Mouse (Mus musculus): ENCODE results near the gene Egfl7.

The Egfl7 gene

DNA sequence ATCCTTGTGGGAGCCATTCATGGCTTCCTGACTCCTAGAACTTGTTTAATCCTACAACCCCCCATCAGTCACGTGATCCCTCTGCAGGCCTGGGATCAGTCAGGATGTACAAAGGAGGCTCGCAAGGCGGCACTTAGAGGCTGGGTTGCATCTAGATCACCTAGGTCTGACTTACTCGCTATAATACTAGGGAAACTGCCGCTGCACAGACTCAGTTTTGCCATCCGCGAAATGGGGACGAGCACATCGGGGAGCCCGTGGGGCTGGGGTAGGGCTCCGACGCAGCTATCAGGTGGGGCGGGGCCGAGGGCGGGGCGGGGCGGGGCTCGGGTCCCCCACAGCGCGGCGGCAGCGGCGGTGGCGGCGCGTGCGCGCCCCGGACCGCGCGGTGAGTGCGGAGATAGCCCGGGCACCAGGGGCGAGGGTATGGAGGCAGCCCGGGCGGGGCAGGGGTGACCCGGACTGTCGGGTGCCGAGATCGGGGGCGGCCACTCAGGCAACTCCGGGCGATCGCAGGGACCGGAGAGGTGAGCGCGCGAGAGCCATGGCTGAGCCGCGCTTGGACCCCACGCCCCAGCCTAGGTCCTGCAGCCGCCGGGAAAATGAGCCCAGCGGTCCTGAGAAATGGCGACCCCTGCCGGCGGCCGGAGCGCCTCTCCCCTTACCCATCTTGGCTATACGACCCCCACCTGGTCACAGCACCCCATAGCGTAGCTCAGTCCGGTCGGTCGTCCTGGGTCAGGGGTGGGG is 6.7 kb downstream of the Egfl7 start, which contains the start of gene Gm20532:
TSS of gene Gm20532 (plus strand) at position 346 of the 750 bp plus-strand sequence.
- in situ Hi-C loops (cut with MboI; ENCODE audit: low pct_unique_long_range_greater_than_20kb in 1 of 2, low sequenced_read_pairs in 2 of 2, unreplicated experiment in 1 of 2): no loop called here

GRCm38 (mm10) chr2:26587044-26587405 is 7.2 kb downstream of the Egfl7 start:
- in situ Hi-C loops (cut with MboI; ENCODE audit: low pct_unique_long_range_greater_than_20kb in 1 of 2, low sequenced_read_pairs in 2 of 2, unreplicated experiment in 1 of 2): no loop called here

GRCm38 (mm10) chr2:26588573-26588972 is 8.8 kb downstream of the Egfl7 start:
- in situ Hi-C loops (cut with MboI; ENCODE audit: low pct_unique_long_range_greater_than_20kb in 1 of 2, low sequenced_read_pairs in 2 of 2, unreplicated experiment in 1 of 2): no loop called here

GRCm38 (mm10) chr2:26589284-26589683 is 9.5 kb downstream of the Egfl7 start:
- in situ Hi-C loops (cut with MboI; ENCODE audit: low pct_unique_long_range_greater_than_20kb in 1 of 2, low sequenced_read_pairs in 2 of 2, unreplicated experiment in 1 of 2): no loop called here

DNA sequence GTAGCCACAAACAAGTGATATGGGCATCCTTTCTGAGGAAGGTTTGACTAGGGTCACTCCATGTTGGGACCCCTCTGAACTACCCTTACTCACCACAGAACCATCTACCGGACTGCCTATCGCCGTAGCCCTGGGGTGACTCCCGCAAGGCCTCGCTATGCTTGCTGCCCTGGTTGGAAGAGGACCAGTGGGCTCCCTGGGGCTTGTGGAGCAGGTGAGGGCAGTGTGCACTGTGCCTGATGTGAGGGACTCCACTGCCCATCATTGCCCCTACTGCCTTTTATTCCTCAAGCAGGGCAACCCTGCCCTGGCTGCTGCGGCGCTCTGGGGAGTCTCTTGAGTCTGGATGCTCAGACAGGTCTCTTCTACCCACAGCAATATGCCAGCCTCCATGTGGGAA is 10.5 kb downstream of the Egfl7 start:
- in situ Hi-C loops (cut with MboI; ENCODE audit: low pct_unique_long_range_greater_than_20kb in 1 of 2, low sequenced_read_pairs in 2 of 2, unreplicated experiment in 1 of 2): no loop called here

DNA sequence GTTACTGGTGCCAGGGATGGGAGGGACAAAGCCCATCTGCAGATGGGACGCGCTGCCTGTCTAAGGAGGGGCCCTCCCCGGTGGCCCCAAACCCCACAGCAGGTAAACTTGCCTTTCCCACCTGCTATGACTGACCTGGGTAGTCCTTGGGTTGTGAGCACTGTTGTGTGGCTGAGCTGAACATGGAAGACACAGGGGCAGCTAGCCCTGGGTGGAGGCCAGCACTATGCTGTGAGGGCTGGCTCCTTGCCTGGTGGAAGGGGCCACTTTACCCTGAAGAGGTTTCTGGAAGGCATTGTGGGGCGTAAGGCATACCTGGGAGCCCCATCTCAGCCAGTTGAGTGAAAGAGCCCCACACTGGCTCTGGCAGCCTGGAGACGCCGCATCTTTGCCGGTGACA is 11.1 kb downstream of the Egfl7 start:
- in situ Hi-C loops (cut with MboI; ENCODE audit: low pct_unique_long_range_greater_than_20kb in 1 of 2, low sequenced_read_pairs in 2 of 2, unreplicated experiment in 1 of 2): no loop called here

DNA sequence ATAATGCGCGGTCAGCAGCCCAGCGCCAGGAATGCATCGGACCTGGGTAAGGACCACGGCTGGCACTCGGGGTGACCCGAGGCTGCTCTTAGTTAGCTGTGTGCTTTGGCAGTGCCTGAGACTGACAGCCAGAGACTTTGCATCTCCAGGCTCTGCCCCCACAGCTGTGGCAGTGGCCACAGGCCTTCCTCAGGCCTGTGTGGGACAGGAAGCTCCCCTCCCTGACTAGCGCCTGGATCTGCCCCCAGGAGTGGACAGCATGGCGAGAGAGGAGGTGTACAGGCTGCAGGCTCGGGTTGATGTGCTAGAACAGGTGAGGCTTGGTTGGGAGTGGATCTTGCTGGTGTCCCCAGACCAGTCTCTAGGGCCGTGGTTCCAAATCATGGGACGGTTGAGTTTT is 11.6 kb downstream of the Egfl7 start:
- in situ Hi-C loops (cut with MboI; ENCODE audit: low pct_unique_long_range_greater_than_20kb in 1 of 2, low sequenced_read_pairs in 2 of 2, unreplicated experiment in 1 of 2): no loop called here

- in situ Hi-C loops (cut with MboI; ENCODE audit: low pct_unique_long_range_greater_than_20kb in 1 of 2, low sequenced_read_pairs in 2 of 2, unreplicated experiment in 1 of 2): no loop called here
These were observed 13.6 kb downstream of the Egfl7 start for GRCm38 (mm10) chr2:26593211-26594021.

DNA sequence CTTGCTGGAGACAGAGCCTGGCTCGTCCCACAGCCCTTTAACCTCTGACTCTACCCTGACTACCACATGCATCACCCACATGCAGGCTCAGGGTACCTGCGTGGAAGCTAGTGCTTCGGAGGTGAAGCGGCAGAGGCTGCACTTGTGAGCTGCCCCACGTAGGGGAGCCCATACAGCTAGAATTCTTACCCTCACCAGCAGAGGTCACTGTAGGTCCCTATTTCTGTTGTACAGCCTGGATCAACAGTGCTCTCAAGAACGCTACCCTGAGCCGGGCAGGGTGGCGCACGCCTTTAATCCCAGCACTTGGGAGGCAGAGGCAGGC is 14.2 kb downstream of the Egfl7 start:
- in situ Hi-C loops (cut with MboI; ENCODE audit: low pct_unique_long_range_greater_than_20kb in 1 of 2, low sequenced_read_pairs in 2 of 2, unreplicated experiment in 1 of 2): no loop called here

DNA sequence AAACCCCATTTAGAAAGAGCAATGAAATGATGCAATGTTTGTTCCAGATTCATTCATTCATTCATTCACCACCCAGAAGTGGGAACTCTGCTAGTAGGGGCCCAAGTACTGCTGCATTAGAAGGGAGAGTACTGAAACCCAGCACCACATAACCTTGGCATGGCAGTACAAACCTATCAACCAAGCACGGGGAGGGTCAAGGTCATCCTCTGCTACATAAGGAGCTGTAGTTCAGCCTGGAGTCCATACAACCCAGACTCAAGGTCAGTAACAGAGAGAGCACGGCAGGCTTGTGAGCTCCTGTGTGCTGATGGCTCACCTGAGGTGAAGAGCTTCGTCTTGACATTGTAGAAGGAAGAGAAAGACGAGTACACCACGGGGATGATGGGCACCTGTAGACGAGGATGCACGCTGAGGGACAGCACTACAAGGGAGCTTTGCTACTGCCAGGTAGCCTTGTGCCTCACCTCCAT is 14.7 kb downstream of the Egfl7 start:
- in situ Hi-C loops (cut with MboI; ENCODE audit: low pct_unique_long_range_greater_than_20kb in 1 of 2, low sequenced_read_pairs in 2 of 2, unreplicated experiment in 1 of 2): no loop called here

DNA sequence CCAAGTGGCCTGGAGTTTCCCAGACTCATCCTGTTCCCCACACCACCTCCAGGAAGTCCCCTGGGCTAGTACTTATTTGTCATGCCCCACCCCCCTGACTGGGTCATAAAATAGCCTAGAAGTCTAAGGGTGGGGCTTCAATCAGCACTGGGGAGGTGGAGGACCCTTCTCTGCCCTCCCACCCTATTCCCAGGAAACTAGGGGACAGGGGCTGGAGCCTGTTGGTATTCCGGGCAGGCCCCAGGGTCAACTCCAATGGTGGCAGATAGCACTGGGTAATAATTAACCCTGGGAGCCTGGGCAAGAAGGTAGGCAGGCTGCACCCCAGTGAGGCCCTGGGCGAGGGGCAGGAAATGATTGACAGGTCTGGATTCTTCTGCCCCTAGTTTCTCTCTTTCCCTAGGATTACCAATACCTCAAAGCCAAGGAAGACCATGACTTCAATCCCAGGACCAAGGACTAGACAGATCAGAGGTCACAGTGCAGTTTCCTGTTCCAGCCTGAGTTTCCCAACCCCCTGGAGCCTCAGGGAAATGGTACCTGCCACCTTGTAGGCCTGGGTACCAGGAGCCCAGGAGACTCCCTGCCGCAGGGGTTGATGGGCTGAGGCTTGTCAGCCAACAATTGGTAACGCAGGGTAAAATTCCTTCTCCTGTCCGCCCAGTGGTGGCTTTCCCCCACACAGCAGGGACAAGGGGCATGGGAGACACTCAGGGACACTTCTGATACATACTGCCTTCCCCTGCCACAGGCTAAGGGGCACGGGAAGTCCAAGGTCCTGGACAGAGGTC is 15.3 kb downstream of the Egfl7 start:
- in situ Hi-C loops (cut with MboI; ENCODE audit: low pct_unique_long_range_greater_than_20kb in 1 of 2, low sequenced_read_pairs in 2 of 2, unreplicated experiment in 1 of 2): no loop called here

DNA sequence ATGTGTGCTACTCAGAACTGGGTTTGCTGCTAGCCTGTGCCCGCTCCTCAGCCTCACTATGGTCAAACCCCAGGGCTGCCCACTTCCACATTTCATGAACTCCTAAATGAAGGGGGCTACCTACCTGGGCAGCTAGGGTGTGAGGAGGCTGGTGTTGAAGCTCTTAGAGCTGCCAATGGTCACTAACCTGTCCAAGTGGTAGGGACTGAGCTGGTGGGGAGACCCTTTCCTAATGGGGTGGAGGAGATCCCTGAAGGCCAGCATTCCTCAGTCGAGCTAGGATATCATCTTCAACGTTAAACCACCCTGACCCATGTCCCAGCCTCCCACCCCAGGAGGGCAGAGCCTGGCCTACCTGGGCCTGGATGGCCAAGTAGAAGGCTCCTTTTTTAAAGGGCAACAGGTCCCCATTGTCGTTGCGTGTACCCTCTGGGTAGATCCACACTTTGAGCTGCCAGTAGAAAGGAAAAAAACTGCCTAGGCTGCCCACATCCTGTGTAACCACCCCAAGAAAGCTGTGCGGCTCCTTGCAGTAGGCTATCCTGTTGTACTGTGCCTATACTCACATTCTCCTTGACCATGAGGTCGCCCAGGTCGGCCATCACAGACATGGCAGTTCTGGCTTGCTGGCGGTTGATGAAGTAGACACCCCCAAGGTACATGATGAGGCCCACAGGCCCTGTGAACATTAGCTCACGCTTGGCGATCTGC is 16.1 kb downstream of the Egfl7 start:
- in situ Hi-C loops (cut with MboI; ENCODE audit: low pct_unique_long_range_greater_than_20kb in 1 of 2, low sequenced_read_pairs in 2 of 2, unreplicated experiment in 1 of 2): no loop called here

- in situ Hi-C loops (cut with MboI; ENCODE audit: low pct_unique_long_range_greater_than_20kb in 1 of 2, low sequenced_read_pairs in 2 of 2, unreplicated experiment in 1 of 2): no loop called here
These were observed 17.1 kb downstream of the Egfl7 start for GRCm38 (mm10) chr2:26596898-26597297.

DNA sequence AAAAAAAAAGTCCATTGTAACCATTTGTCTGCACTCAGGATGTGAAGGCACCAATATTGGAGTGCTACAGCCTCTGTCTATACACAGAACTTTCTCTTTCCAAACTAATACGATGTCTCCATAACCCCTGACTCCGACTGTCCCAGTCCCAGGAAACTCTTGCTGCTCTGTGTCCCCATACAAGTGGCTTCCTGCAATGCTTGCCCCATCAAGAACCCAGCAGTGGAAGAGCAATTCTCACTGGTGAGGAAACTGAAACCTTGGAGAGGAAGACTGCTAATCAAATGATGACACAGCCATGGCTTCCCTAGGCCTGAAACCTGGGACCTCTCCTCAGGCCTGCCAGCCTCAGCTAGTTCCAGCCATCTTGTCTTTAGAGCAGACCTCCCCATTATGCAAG is 18.0 kb downstream of the Egfl7 start:
- in situ Hi-C loops (cut with MboI; ENCODE audit: low pct_unique_long_range_greater_than_20kb in 1 of 2, low sequenced_read_pairs in 2 of 2, unreplicated experiment in 1 of 2): no loop called here

DNA sequence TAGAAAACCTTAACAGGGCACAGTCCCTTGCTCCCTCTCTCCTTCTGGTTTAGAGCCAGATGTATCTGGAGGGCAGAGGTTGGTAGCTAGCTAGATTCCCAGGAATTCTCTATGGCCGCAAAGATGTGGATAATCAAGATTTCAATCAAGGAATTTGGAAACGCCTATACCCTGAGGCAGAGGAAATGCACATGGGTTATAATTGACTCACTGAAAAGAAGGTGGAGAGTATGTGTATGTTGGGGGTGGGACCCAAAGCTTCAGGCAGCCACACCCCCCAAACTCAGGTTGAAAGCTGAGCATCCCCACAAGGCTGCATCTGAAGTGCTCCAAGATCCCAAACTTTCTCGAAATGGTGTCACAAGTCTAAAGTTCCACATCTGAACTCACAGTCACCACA is 18.6 kb downstream of the Egfl7 start:
- in situ Hi-C loops (cut with MboI; ENCODE audit: low pct_unique_long_range_greater_than_20kb in 1 of 2, low sequenced_read_pairs in 2 of 2, unreplicated experiment in 1 of 2): no loop called here

GRCm38 (mm10) chr2:26599965-26600364 is 20.2 kb downstream of the Egfl7 start:
- in situ Hi-C loops (cut with MboI; ENCODE audit: low pct_unique_long_range_greater_than_20kb in 1 of 2, low sequenced_read_pairs in 2 of 2, unreplicated experiment in 1 of 2): no loop called here

GRCm38 (mm10) chr2:26600664-26601063 is 20.9 kb downstream of the Egfl7 start:
- in situ Hi-C loops (cut with MboI; ENCODE audit: low pct_unique_long_range_greater_than_20kb in 1 of 2, low sequenced_read_pairs in 2 of 2, unreplicated experiment in 1 of 2): no loop called here

DNA sequence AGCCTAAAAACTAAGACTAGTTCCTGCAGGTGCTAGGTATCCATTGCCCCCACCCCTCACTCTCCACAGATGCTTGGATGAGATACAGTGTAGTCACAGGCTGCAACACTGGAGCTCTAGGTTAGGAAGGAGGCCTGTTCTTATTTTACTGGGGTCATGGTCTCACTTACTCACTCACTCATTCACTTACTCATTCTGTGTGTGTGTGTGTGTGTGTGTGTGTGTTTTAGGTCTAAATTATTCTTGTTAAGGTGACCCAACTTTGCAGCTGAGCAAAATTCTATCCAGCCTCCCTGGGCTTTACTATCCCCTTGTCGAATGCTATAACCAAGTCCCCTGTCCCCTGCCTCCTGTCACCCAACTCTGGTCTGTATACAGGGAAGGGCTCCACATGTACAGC is 21.8 kb downstream of the Egfl7 start:
- in situ Hi-C loops (cut with MboI; ENCODE audit: low pct_unique_long_range_greater_than_20kb in 1 of 2, low sequenced_read_pairs in 2 of 2, unreplicated experiment in 1 of 2): no loop called here

DNA sequence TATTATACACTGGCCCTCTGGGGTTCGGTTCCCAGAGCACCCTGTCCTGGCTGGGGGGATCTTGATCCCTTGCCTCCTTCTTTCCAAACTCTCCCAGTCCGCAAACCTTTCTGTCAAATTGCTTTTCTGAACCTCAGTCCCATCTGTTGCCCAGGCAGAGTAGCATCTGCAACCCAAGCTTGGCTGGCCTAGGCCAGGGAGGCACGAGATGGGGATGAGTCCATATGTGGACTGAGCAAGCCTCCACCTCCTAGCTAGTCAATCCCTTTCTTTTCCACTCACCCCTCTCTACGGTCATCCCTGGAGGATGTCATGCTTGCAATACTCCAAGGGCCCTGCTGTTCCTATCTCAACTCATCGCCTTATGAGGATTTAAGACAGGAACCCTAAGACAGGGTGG is 22.8 kb downstream of the Egfl7 start:
- in situ Hi-C loops (cut with MboI; ENCODE audit: low pct_unique_long_range_greater_than_20kb in 1 of 2, low sequenced_read_pairs in 2 of 2, unreplicated experiment in 1 of 2): no loop called here
